Mouse (Mus musculus) brain, embryonic 14.5 days (tissue): ENCODE measurements around the gene Rbbp4. TPM values are rescaled to one million over a fixed set of nuclear protein-coding genes. Genes with fewer than 3 reads are reported as not detected.
A peak's percentile ranks its signal among the peaks of the same experiment; 100 is the strongest.

Experiments
- DNase-seq: peaks from one replicate; pipeline ENCODE4 v3.0.0-alpha.2; 2011; ENCODE audit warnings: low read depth
- CTCF ChIP-seq: fragments of 200-500 bp; IDR thresholded peaks from 2 replicates; pipeline ENCODE4 v1.5.1; 2012; ENCODE audit warnings: inconsistent platforms, mild to moderate bottlenecking, moderate library complexity, borderline replicate concordance; ENCODE audit not compliant: insufficient read depth, insufficient read length; ENCODE audit errors: extremely low read depth
- POLR2A ChIP-seq: fragments of 200-500 bp; IDR thresholded peaks from 2 replicates; pipeline ENCODE4 v1.6.1; 2012; ENCODE audit warnings: mild to moderate bottlenecking, inconsistent platforms, borderline replicate concordance; ENCODE audit not compliant: poor library complexity, insufficient read depth, insufficient read length, severe bottlenecking; ENCODE audit errors: extremely low read depth
- polyA plus RNA-seq: library from polyadenylated mRNA; depleted of rRNA; stranded (reverse); fragments of >200 nt; gene quantifications from 2 replicates; pipeline ENCODE4 v1.2.3, GENCODE M21; 2012

The Rbbp4 gene
- polyA plus RNA-seq, 1 experiment: 115 TPM

GRCm38 (mm10) chr4:129346481-129347154, 11.4 kb upstream of the Rbbp4 start:
- peak; percentile 18 for DNase-seq

GRCm38 (mm10) chr4:129342705-129343104, 7.5 kb upstream of the Rbbp4 start:
- no peak for DNase-seq
- TF ChIP-seq CTCF (no peak), POLR2A (no peak)

More at GRCm38 (mm10) chr4:129346481-129347154, 11.4 kb upstream of the Rbbp4 start:
- no peak for TF ChIP-seq CTCF

- TF ChIP-seq CTCF (peak; percentile 25; the same call in 1 of the 2 replicates), POLR2A (no peak)
- no peak for DNase-seq
Observed at GRCm38 (mm10) chr4:129341888-129342287, 6.7 kb upstream of the Rbbp4 start.

GRCm38 (mm10) chr4:129339743-129340142, 4.6 kb upstream of the Rbbp4 start:
- TF ChIP-seq POLR2A: no peak
- no peak for TF ChIP-seq CTCF
- no peak for DNase-seq

- no peak for TF ChIP-seq CTCF
- DNase-seq: no peak
Observed at GRCm38 (mm10) chr4:129336291-129336690, 1.1 kb upstream of the Rbbp4 start.

GRCm38 (mm10) chr4:129334677-129335215, 424 bp downstream of the Rbbp4 start:
- TF ChIP-seq CTCF: no peak
- no peak for TF ChIP-seq POLR2A
- no peak for DNase-seq

- DNase-seq: no peak
- TF ChIP-seq POLR2A: no peak
- TF ChIP-seq CTCF: no peak
Observed at GRCm38 (mm10) chr4:129332846-129333245, 2.3 kb downstream of the Rbbp4 start.

- no peak for TF ChIP-seq POLR2A
- TF ChIP-seq CTCF: no peak
- DNase-seq: no peak
Observed at GRCm38 (mm10) chr4:129326191-129326590, 9.0 kb downstream of the Rbbp4 start.

- no peak for DNase-seq
- TF ChIP-seq CTCF: no peak
- no peak for TF ChIP-seq POLR2A
Observed at GRCm38 (mm10) chr4:129324756-129325155, 10.4 kb downstream of the Rbbp4 start.

- TF ChIP-seq CTCF (no peak), POLR2A (no peak)
- DNase-seq: no peak
Observed at GRCm38 (mm10) chr4:129323491-129323890, 11.7 kb downstream of the Rbbp4 start.

- TF ChIP-seq CTCF: no peak
- TF ChIP-seq POLR2A: no peak
- DNase-seq: no peak
Observed at GRCm38 (mm10) chr4:129322042-129322441, 13.1 kb downstream of the Rbbp4 start.

- DNase-seq: no peak
- TF ChIP-seq POLR2A (no peak), CTCF (no peak)
Observed at GRCm38 (mm10) chr4:129320876-129321275, 14.3 kb downstream of the Rbbp4 start.
